Mouse (Mus musculus) heart, adult 2 months (tissue): ENCODE measurements around the gene Cabp7. TPM values are rescaled to one million over a fixed set of nuclear protein-coding genes. Genes with fewer than 3 reads are reported as not detected.

Source experiments
- DNase-seq, 2 experiments: peaks; one replicate each; pipeline ENCODE4 v3.0.0; 2021
- H3K27ac ChIP-seq: fragments of 200-600 bp; 2 replicates; pipeline ENCODE4 v1.8.1; 2022
- H3K27me3 ChIP-seq: fragments of 200-500 bp; 2 replicates; pipeline ENCODE4 v1.6.1; 2012; ENCODE audit warnings: mild to moderate bottlenecking, low read length, inconsistent platforms, mixed read lengths; ENCODE audit not compliant: control insufficient read depth, insufficient read depth
- H3K36me3 ChIP-seq: fragments of 200-500 bp; 2 replicates; pipeline ENCODE4 v1.6.1; 2012; ENCODE audit warnings: low read length, inconsistent platforms; ENCODE audit not compliant: control insufficient read depth, insufficient read depth
- H3K4me1 ChIP-seq: fragments of 200-500 bp; 2 replicates; pipeline ENCODE4 v1.6.1; 2011; ENCODE audit warnings: low read length; ENCODE audit not compliant: control insufficient read depth, insufficient read depth
- H3K4me3 ChIP-seq: fragments of 200-600 bp; 2 replicates; pipeline ENCODE4 v1.8.1; 2022
- H3K79me2 ChIP-seq: fragments of 200-500 bp; replicated peaks from 2 replicates; pipeline ENCODE4 v1.6.1; 2012; ENCODE audit warnings: mild to moderate bottlenecking, inconsistent platforms, low read length, moderate library complexity, mixed read lengths; ENCODE audit not compliant: control insufficient read depth, insufficient read depth
- H3K9ac ChIP-seq: fragments of 200-500 bp; 2 replicates; pipeline ENCODE4 v1.6.1; 2012; ENCODE audit warnings: low read depth, mild to moderate bottlenecking, control low read depth, inconsistent platforms, low read length, mixed read lengths
- CTCF ChIP-seq: fragments of 200-600 bp; IDR thresholded peaks from 2 replicates; pipeline ENCODE4 v1.8.1; 2022; ENCODE audit warnings: antibody characterized with exemption, mild to moderate bottlenecking, moderate library complexity
- EP300 ChIP-seq: fragments of 200-500 bp; IDR thresholded peaks from 2 replicates; pipeline ENCODE4 v1.6.1; 2011; ENCODE audit warnings: low read depth, low read length, control low read depth; ENCODE audit not compliant: insufficient read depth
- POLR2A ChIP-seq: fragments of 200-500 bp; IDR thresholded peaks from 2 replicates; pipeline ENCODE4 v1.6.1; 2011; ENCODE audit warnings: mild to moderate bottlenecking, low read depth, low read length, control low read depth; ENCODE audit not compliant: insufficient read depth
- WGBS: fragments of 180-500 bp; shearing (Covaris S2); methylation state at CpG from one replicate; pipeline ENCODE4 v1.1.7; 2018; 5-methylcytosine and 5-hydroxymethylcytosine counted together
- intact Hi-C: fragments of 180-260 bp; cut with DNase I; formaldehyde crosslinking; loops from one replicate; pipeline ENCODE4 v1.15.1; 2025
- polyA plus RNA-seq: library from polyadenylated mRNA; depleted of rRNA; stranded (reverse); fragments of >200 nt; gene quantifications from 2 replicates; pipeline ENCODE4 v1.2.3, GENCODE M21; 2012
- total RNA-seq, 2 experiments: library from RNA; stranded (reverse); gene quantifications; 2 replicates each; pipeline ENCODE4 v1.2.3; 2021

Gene Cabp7
- total and polyA plus RNA-seq, 3 experiments, result not detected

DNA sequence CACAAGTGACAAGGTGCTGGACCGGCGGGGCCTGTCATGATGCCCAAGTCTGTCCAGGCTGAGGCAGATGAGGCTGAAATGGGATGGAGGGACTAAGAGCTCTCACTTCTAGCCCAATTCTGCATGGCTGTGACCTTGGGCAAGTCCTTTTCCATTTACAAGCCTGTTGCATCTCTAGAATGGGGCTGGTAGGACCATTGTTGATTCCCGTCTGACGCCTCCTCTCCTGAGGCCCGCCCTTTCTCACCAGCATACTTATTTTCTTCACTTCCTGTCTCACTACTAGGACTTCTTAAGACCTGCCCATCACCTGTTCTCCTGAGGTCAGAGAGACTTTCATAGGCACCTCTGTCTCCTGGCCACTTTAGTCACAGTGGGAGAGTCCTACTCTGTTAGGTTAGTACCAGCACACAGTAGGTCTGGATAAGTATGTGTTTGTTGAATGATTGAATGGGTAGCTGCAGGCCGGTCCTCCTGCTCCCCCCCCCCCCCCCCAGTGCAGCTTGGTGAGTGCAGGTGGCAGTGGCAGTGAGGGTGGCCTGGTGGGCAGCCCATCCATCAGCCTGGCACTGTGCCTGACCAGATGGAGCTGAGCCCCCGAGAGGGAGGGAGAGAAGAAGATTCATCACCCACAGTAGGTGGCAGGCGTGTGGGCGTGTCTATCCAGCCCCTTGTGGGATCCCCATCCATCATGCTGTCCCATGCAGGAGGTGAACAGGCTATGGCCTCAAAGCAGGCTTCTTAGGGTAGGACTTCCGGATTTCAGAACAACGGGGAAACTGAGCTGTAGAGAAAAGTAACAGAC is 10.6 kb upstream of the Cabp7 start:
- intact Hi-C loops, result no loop called here
- peaks cover 2% of the 10 kb centered on the region; the same call in 1 of the 2 replicates for H3K27me3 ChIP-seq
- no peaks in the 10 kb centered on the region for H3K79me2 ChIP-seq
- no peaks in the 10 kb centered on the region for H3K36me3 ChIP-seq
- TF ChIP-seq POLR2A, result no peak
- TF ChIP-seq EP300, result no peak
- no peak for TF ChIP-seq CTCF
- 60% methylated on average over 11 of the region's 11 CpGs for whole genome bisulfite sequencing
- H3K4me3 ChIP-seq, result no peak overlapping the region
- no peak overlapping the region for H3K9ac ChIP-seq
- no peak overlapping the region for H3K27ac ChIP-seq
- H3K4me1 ChIP-seq, result no peaks in the 10 kb centered on the region
- no peak for DNase-seq

GRCm38 (mm10) chr11:4756460-4756859 is 9.9 kb upstream of the Cabp7 start:
- Histone ChIP-seq H3K27me3 (peaks cover 2% of the 10 kb centered on the region; the same call in 1 of the 2 replicates), H3K27ac (no peak overlapping the region), H3K9ac (no peak overlapping the region), H3K4me1 (no peaks in the 10 kb centered on the region), H3K4me3 (no peak overlapping the region), H3K36me3 (no peaks in the 10 kb centered on the region), H3K79me2 (no peaks in the 10 kb centered on the region)
- 78% methylated on average over 9 of the region's 9 CpGs for WGBS
- no peak for DNase-seq
- TF ChIP-seq CTCF, result no peak
- TF ChIP-seq EP300, result no peak
- no peak for TF ChIP-seq POLR2A
- intact Hi-C loops, result no loop called here

DNA sequence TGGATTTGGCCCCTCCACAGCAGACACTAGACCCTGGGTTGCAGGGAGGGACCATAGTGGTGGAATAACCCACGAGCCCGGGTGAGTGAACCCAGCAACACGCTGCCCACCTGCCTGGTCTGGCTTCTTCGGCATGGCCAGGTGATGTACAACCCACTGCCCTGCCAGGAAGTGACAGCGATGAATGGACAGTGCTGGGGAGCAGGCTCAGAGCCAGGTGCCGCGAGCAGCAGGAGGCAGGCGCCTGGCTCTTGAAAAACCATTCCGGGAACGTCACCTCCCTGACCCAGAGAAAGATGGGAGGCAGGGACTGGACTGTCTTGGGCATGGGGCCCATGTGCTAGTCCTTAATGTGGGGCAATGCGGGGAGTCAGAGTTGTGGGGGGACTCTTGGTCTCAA is 8.3 kb upstream of the Cabp7 start:
- H3K36me3 ChIP-seq, result no peaks in the 10 kb centered on the region

GRCm38 (mm10) chr11:4754036-4754435 is 7.5 kb upstream of the Cabp7 start:
- no peaks in the 10 kb centered on the region for H3K4me1 ChIP-seq
- no peak overlapping the region for H3K4me3 ChIP-seq
- intact Hi-C loops, result no loop called here
- 93% methylated on average over 3 of the region's 3 CpGs for WGBS
- TF ChIP-seq EP300 (no peak), POLR2A (no peak), CTCF (peak; percentile 21; the same call in 1 of the 2 replicates)
- no peaks in the 10 kb centered on the region for H3K36me3 ChIP-seq
- no peak for DNase-seq
- no peaks in the 10 kb centered on the region for H3K79me2 ChIP-seq
- peaks cover 4% of the 10 kb centered on the region; the same call in 1 of the 2 replicates for H3K27me3 ChIP-seq
- no peak overlapping the region for H3K27ac ChIP-seq
- H3K9ac ChIP-seq, result no peak overlapping the region

More for the DNA sequence above, 8.3 kb upstream of the Cabp7 start:
- Histone ChIP-seq H3K9ac (no peak overlapping the region), H3K27me3 (peaks cover 3% of the 10 kb centered on the region; the same call in 1 of the 2 replicates), H3K4me1 (no peaks in the 10 kb centered on the region), H3K79me2 (no peaks in the 10 kb centered on the region), H3K27ac (no peak overlapping the region), H3K4me3 (no peak overlapping the region)
- 66% methylated on average over 11 of the region's 11 CpGs for WGBS
- DNase-seq, result no peak
- TF ChIP-seq EP300 (no peak), CTCF (no peak), POLR2A (no peak)
- intact Hi-C loops, result no loop called here

GRCm38 (mm10) chr11:4752836-4753235 is 6.3 kb upstream of the Cabp7 start:
- Histone ChIP-seq H3K9ac (no peak overlapping the region), H3K4me3 (no peak overlapping the region), H3K27ac (no peak overlapping the region), H3K79me2 (no peaks in the 10 kb centered on the region), H3K36me3 (no peaks in the 10 kb centered on the region), H3K27me3 (peaks cover 6% of the 10 kb centered on the region; the same call in 1 of the 2 replicates), H3K4me1 (no peaks in the 10 kb centered on the region)
- intact Hi-C loops, result no loop called here
- TF ChIP-seq CTCF (no peak), EP300 (no peak), POLR2A (no peak)
- 52% methylated on average over 10 of the region's 10 CpGs for WGBS
- no peak for DNase-seq

DNA sequence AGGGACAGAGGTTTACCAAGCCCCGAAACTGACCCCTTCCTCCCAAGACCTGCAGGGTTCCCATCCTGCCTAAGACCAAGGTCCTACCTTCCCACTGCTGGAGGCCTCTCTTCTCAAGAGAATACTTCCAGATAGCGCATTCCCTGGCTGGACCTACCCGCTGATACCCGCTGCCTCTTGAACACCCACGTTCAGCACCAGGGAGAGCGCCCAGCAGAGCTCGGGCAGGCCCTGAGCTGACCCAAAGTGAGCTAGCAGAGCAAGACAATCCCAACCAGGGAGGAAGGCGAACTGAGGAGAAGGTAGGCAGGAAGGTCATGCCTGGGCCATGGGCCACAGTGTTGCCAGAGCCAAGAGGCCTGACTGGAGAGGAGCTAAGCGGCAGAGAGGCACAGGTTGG is 3.7 kb upstream of the Cabp7 start:
- H3K4me1 ChIP-seq, result no peaks in the 10 kb centered on the region
- intact Hi-C loops, result no loop called here
- no peak overlapping the region for H3K4me3 ChIP-seq
- no peaks in the 10 kb centered on the region for H3K36me3 ChIP-seq
- no peak overlapping the region for H3K27ac ChIP-seq
- no peaks in the 10 kb centered on the region for H3K79me2 ChIP-seq
- WGBS, result 5% methylated on average over 9 of the region's 9 CpGs
- H3K27me3 ChIP-seq, result peaks cover 17% of the 10 kb centered on the region
- DNase-seq, result peak; percentile 37 to 62
- TF ChIP-seq CTCF, result no peak
- TF ChIP-seq POLR2A, result no peak
- TF ChIP-seq EP300, result no peak
- H3K9ac ChIP-seq, result no peak overlapping the region
